ENCODE assay signal across 16 mouse cellular contexts in genomic region chr5:131767176-131767575, GRCm38 (mm10).
DNase-seq lines count a peak whose midpoint lies in the region; ATAC-seq and TF ChIP-seq lines count a peak whose summit lies in the region.
"Had no signal": no experiment of that assay in that cellular context is flagged by ENCODE, and none has a peak within 500 bp of the region (broad histone marks: within the 10 kb centered on the region; RNA-seq: fewer than 3 reads in every experiment).

No protein-coding gene starts in this region.

- H3K9me3 ChIP-seq in forebrain, embryonic 14.5 days (replicated peaks; ENCODE audit: control insufficient read depth, low read length): no peaks in the 10 kb centered on the region
- H3K9me3 ChIP-seq in forebrain, embryonic 11.5 days (ENCODE audit: control insufficient read depth, low read length): no peaks in the 10 kb centered on the region
- H3K9me3 ChIP-seq in midbrain, postnatal 0 days (ENCODE audit: low read length): no peaks in the 10 kb centered on the region
- H3K9me3 ChIP-seq in midbrain, embryonic 10.5 days (replicated peaks): peaks cover 5% of the 10 kb centered on the region; the same call in 1 of the 2 replicates
- no peaks in the 10 kb centered on the region for H3K9me3 ChIP-seq in hindbrain, embryonic 16.5 days (ENCODE audit: control insufficient read depth, low read length)
- H3K9me3 ChIP-seq: midbrain, embryonic 12.5 days; neural tube, embryonic 12.5 days had no signal

- H3K4me1 ChIP-seq in forebrain, embryonic 14.5 days (ENCODE audit: control insufficient read depth, insufficient read depth, low read length): peaks cover 19% of the 10 kb centered on the region
- H3K4me1 ChIP-seq in forebrain, embryonic 11.5 days (replicated peaks; ENCODE audit: control insufficient read depth, insufficient read depth, low read length): no peaks in the 10 kb centered on the region
- H3K4me1 ChIP-seq in midbrain, postnatal 0 days (ENCODE audit: insufficient read depth, low read length): 0 out of 2 replicates have a peak, but pooled peaks cover 10% of the 10 kb centered on the region
- peaks cover 20% of the 10 kb centered on the region for H3K4me1 ChIP-seq in midbrain, embryonic 10.5 days
- H3K4me1 ChIP-seq in hindbrain, embryonic 16.5 days (ENCODE audit: control insufficient read depth, insufficient read depth, low read depth, low read length): peaks cover 19% of the 10 kb centered on the region

- H3K27ac ChIP-seq in forebrain, embryonic 14.5 days (ENCODE audit: low read depth, low read length): peak overlapping the region; percentile 16; the same call in 1 of the 2 replicates
- no peak overlapping the region for H3K27ac ChIP-seq in forebrain, embryonic 11.5 days (ENCODE audit: low read depth, low read length)
- H3K27ac ChIP-seq in midbrain, postnatal 0 days (ENCODE audit: low read depth, low read length): 0 out of 2 replicates have a peak overlapping the region, but pooled peaks have one; percentile 6
- H3K27ac ChIP-seq in midbrain, embryonic 10.5 days (replicated peaks): no peak overlapping the region
- peak overlapping the region; percentile 36 for H3K27ac ChIP-seq in hindbrain, embryonic 16.5 days (ENCODE audit: low read depth, low read length)
- H3K27ac ChIP-seq: midbrain, embryonic 12.5 days; neural tube, embryonic 12.5 days had no signal

- no peak for ATAC-seq in forebrain, embryonic 14.5 days
- no peak for ATAC-seq in forebrain, embryonic 11.5 days (replicated peaks; ENCODE audit: low FRiP score)
- no peak for ATAC-seq in midbrain, postnatal 0 days (ENCODE audit: low FRiP score)
- ATAC-seq in hindbrain, embryonic 16.5 days: no peak
- ATAC-seq: lung, postnatal 0 days had no signal

- H3K27me3 ChIP-seq in forebrain, embryonic 14.5 days (replicated peaks; ENCODE audit: control insufficient read depth, insufficient read depth, low read length): no peaks in the 10 kb centered on the region
- H3K27me3 ChIP-seq in forebrain, embryonic 11.5 days (ENCODE audit: control insufficient read depth, insufficient read depth, low read length): no peaks in the 10 kb centered on the region
- no peaks in the 10 kb centered on the region for H3K27me3 ChIP-seq in midbrain, postnatal 0 days (ENCODE audit: insufficient read depth, low read length)
- H3K27me3 ChIP-seq in midbrain, embryonic 10.5 days (ENCODE audit: low read depth, poor library complexity, severe bottlenecking): peaks cover 19% of the 10 kb centered on the region; the same call in 1 of the 2 replicates
- no peaks in the 10 kb centered on the region for H3K27me3 ChIP-seq in hindbrain, embryonic 16.5 days (replicated peaks; ENCODE audit: control insufficient read depth, insufficient read depth, low read length)
- H3K27me3 ChIP-seq: neural tube, embryonic 12.5 days had no signal

- 78% methylated on average over 9 of the region's 9 CpGs for WGBS in forebrain, embryonic 14.5 days
- 89% methylated on average over 9 of the region's 9 CpGs for WGBS in forebrain, embryonic 11.5 days
- WGBS in midbrain, postnatal 0 days: 70% methylated on average over 9 of the region's 9 CpGs
- WGBS in midbrain, embryonic 10.5 days: 82% methylated on average over 9 of the region's 9 CpGs
- 52% methylated on average over 9 of the region's 9 CpGs for WGBS in hindbrain, embryonic 16.5 days

- no peak overlapping the region for H3K4me2 ChIP-seq in forebrain, embryonic 14.5 days (ENCODE audit: low read length)
- H3K4me2 ChIP-seq in forebrain, embryonic 11.5 days (ENCODE audit: low read depth, low read length, severe bottlenecking): no peak overlapping the region
- 0 out of 2 replicates have a peak overlapping the region, but pooled peaks have one; percentile 4 for H3K4me2 ChIP-seq in midbrain, postnatal 0 days (ENCODE audit: low read depth, low read length, poor library complexity, severe bottlenecking)
- peak overlapping the region; percentile 10; the same call in 1 of the 2 replicates for H3K4me2 ChIP-seq in hindbrain, embryonic 16.5 days (ENCODE audit: low read length)
- H3K4me2 ChIP-seq: liver, embryonic 11.5 days; midbrain, embryonic 12.5 days; neural tube, embryonic 12.5 days had no signal

- no peak overlapping the region for H3K4me3 ChIP-seq in forebrain, embryonic 14.5 days (ENCODE audit: low read depth, low read length)
- no peak overlapping the region for H3K4me3 ChIP-seq in forebrain, embryonic 11.5 days (ENCODE audit: low read depth, low read length)
- no peak overlapping the region for H3K4me3 ChIP-seq in midbrain, postnatal 0 days (ENCODE audit: low read depth, low read length)
- H3K4me3 ChIP-seq in midbrain, embryonic 10.5 days: no peak overlapping the region
- H3K4me3 ChIP-seq in hindbrain, embryonic 16.5 days (ENCODE audit: low read length): no peak overlapping the region
- H3K4me3 ChIP-seq: midbrain, embryonic 12.5 days; neural tube, embryonic 12.5 days had no signal

- H3K9ac ChIP-seq in forebrain, embryonic 14.5 days (ENCODE audit: low read length): no peak overlapping the region
- H3K9ac ChIP-seq in forebrain, embryonic 11.5 days (ENCODE audit: low read length): no peak overlapping the region
- no peak overlapping the region for H3K9ac ChIP-seq in midbrain, postnatal 0 days (replicated peaks; ENCODE audit: low read length, poor library complexity, severe bottlenecking)
- no peak overlapping the region; the same call in 1 of the 2 replicates for H3K9ac ChIP-seq in hindbrain, embryonic 16.5 days (ENCODE audit: low read depth, low read length)
- H3K9ac ChIP-seq: midbrain, embryonic 12.5 days; neural tube, embryonic 12.5 days had no signal

- no peak for TF ChIP-seq CTCF in midbrain, postnatal 0 days (IDR thresholded peaks at IDR 0.05)

- H3K36me3 ChIP-seq in forebrain, embryonic 14.5 days (ENCODE audit: control insufficient read depth, insufficient read depth, low read length): no peaks in the 10 kb centered on the region
- no peaks in the 10 kb centered on the region for H3K36me3 ChIP-seq in forebrain, embryonic 11.5 days (ENCODE audit: control insufficient read depth, insufficient read depth, low read length)
- H3K36me3 ChIP-seq in midbrain, postnatal 0 days (ENCODE audit: insufficient read depth, low read length): no peaks in the 10 kb centered on the region
- H3K36me3 ChIP-seq in midbrain, embryonic 10.5 days: no peaks in the 10 kb centered on the region
- no peaks in the 10 kb centered on the region for H3K36me3 ChIP-seq in hindbrain, embryonic 16.5 days (ENCODE audit: control insufficient read depth, insufficient read depth, low read length)
- H3K36me3 ChIP-seq: midbrain, embryonic 12.5 days; neural tube, embryonic 12.5 days had no signal

- no peak for DNase-seq in forebrain, embryonic 14.5 days (ENCODE audit: low spot score)
- DNase-seq in forebrain, embryonic 11.5 days (ENCODE audit: low spot score): no peak
- no peak for DNase-seq in midbrain, postnatal 0 days (ENCODE audit: low spot score)
- DNase-seq in midbrain, embryonic 10.5 days (ENCODE audit: low spot score): no peak
- peak; percentile 52 to 70 for DNase-seq in right cerebral cortex, postnatal 10 days (ENCODE audit: low spot score in 2 of 2)
- no peak for DNase-seq in retina, postnatal 1 day
- DNase-seq in adrenal gland, postnatal 10 days: no peak
- DNase-seq: adrenal gland, adult 8-10 months; cerebellum, adult 11 months; gastrocnemius, postnatal 25 days; thymus, postnatal 25 days had no signal

Comparison
In these comparisons a context has a peak if more than half of its experiments do, and no peak if none do; other contexts are left out.
1. H3K27ac ChIP-seq: peak in forebrain, embryonic 14.5 days (single experiment), midbrain, postnatal 0 days (single experiment) and hindbrain, embryonic 16.5 days (single experiment); none in forebrain, embryonic 11.5 days (single experiment) and midbrain, embryonic 10.5 days (single experiment).
2. DNase-seq: peak in right cerebral cortex, postnatal 10 days (2 of 2); none in forebrain, embryonic 14.5 days (single experiment), forebrain, embryonic 11.5 days (single experiment), midbrain, postnatal 0 days (single experiment), midbrain, embryonic 10.5 days (single experiment), retina, postnatal 1 day (single experiment) and adrenal gland, postnatal 10 days (single experiment).
3. H3K4me2 ChIP-seq: peak in midbrain, postnatal 0 days (single experiment) and hindbrain, embryonic 16.5 days (single experiment); none in forebrain, embryonic 14.5 days (single experiment) and forebrain, embryonic 11.5 days (single experiment).